Mouse (Mus musculus) kidney, adult 8-10 months (tissue): ENCODE measurements around the gene Naa80.

Source experiments
- DNase-seq, 2 experiments: peaks; one replicate each; pipeline ENCODE4 v3.0.0; 2022

The Naa80 gene

DNA sequence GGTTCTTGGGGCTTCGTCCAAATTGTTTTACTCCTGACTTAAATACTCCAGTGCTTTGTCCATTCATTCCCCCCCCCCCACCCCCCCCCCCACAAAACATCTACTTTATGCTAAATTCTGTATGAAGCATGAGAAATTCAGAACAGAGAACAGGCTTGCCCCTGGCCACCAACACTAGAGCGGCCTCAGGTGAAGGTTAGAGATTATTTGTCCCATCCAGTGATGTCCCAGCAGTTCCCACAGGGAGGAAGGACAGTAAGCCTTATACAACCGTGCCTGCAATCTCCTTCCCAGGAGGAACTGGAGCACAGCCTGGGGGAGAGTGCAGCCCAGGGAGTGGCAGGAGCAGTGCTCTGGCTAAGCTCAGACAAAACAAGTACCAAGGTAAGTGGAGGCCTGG lies at the start of gene Naa80:
Naa80 (plus strand) TSS at position 301 of the 400 bp plus-strand sequence.
- no peak for DNase-seq

DNA sequence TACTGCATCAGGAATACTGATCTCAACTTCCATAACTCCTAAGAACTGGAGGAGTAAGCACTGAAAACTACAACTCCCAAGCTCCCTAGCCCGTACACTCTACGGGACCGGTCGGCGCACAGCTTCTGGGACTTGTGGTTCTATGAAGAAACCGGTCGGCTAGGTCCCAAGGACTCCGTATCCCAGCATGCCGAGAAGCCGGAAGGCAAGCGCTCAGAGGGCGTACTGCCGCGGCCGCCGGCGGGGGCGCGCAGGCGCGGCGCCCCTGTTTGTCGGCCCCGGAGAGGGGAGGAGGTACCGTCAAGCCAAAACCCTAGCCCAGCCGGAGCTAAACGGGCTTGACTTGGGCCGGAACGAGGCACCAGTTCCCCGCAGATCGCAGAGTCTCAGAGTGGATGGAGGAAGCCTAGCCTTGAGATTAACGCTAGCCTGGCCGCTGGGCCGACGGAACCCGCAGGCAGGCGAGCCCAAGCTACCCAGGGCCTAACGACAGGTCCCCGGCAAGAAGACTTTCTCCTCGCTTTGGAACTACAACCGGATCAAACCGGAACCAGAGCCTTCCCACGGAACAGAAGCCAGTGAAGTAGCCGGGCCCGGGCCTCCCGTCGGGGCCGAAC lies 44.8 kb upstream of the Naa80 start, which contains the start of gene Tmem115:
Tmem115 (plus strand) TSS at position 155 of the 617 bp plus-strand sequence.
- peak; percentile 95 to 97 for DNase-seq

DNA sequence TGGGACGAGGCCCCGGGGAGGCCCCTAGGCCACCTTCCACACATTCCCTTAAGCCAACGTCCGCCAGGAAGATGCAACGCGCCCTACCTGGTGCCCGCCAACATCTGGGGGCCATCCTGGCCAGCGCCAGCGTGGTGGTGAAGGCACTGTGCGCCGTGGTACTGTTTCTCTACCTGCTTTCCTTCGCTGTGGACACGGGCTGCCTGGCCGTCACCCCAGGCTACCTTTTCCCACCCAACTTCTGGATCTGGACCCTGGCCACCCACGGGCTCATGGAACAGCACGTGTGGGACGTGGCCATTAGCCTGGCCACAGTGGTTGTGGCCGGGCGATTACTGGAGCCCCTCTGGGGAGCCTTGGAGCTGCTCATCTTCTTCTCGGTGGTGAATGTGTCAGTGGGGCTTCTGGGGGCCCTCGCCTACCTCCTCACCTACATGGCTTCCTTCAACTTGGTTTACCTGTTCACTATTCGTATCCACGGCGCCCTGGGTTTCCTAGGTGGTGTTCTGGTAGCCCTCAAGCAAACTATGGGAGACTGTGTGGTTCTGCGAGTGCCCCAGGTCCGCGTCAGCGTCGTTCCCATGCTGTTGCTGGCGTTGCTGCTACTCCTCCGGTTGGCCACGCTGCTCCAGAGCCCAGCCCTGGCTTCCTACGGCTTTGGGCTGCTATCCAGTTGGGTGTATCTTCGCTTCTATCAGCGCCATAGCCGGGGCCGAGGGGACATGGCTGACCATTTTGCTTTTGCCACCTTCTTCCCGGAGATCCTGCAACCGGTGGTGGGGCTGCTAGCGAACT lies 44.1 kb upstream of the Naa80 start:
- DNase-seq = no peak

GRCm38 (mm10) chr9:107538231-107538630 lies 40.5 kb upstream of the Naa80 start:
- no peak for DNase-seq

- no peak for DNase-seq
These were observed 40.0 kb upstream of the Naa80 start for GRCm38 (mm10) chr9:107538711-107539110.

DNA sequence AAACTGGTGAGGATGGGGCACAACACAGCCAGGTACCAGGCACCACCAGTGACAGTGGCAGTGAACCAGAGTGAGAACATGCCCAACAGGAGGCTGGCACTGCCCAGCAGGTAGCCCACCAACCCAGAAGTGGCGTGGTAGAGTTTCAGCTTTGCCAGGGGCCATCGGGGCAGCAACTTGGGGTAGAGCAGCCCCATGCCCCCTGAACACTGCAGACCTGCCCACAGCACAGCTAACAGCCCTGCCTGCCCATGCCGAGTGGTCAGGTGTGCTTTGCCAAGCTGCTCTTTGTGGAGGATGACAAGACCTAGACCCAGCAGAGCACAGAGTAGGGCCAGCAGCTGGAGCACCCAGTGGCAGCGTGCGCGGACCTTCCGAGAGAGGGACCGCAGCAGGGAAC lies 38.7 kb upstream of the Naa80 start:
- no peak for DNase-seq

- DNase-seq = no peak
These were observed 38.3 kb upstream of the Naa80 start for GRCm38 (mm10) chr9:107540420-107540819.

GRCm38 (mm10) chr9:107541005-107541404 lies 37.7 kb upstream of the Naa80 start:
- DNase-seq = no peak

- DNase-seq = peak; percentile 95
These were observed 37.0 kb upstream of the Naa80 start, which contains the start of the genes Cyb561d2 and Nprl2 for GRCm38 (mm10) chr9:107541474-107542351. Gene Cyb561d2 (minus strand): TSS chr9:107542193. Gene Nprl2 (plus strand): TSS chr9:107542226.

- DNase-seq = no peak
These were observed 36.4 kb upstream of the Naa80 start for GRCm38 (mm10) chr9:107542352-107542686.

- DNase-seq = no peak
These were observed 36.0 kb upstream of the Naa80 start for GRCm38 (mm10) chr9:107542721-107543120.

GRCm38 (mm10) chr9:107543299-107543698 lies 35.4 kb upstream of the Naa80 start:
- no peak for DNase-seq

GRCm38 (mm10) chr9:107544196-107544700 lies 34.4 kb upstream of the Naa80 start:
- DNase-seq = no peak

DNA sequence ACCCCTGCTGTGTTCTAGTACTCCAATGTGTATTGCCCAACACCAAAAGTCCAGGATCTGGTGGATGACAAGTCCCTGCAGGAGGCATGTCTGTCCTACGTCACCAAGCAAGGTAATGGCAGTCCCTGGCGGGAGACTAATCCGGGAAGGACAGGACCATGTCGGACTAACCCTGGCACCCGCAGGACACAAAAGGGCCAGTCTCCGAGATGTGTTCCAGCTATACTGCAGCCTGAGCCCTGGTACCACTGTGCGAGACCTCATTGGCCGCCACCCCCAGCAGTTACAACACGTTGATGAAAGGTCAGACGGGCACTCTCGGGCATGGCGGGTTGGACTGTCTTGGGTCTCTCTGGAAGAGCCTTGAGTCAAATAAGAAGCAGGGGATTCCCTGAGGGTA lies 34.0 kb upstream of the Naa80 start:
- no peak for DNase-seq

- no peak for DNase-seq
These were observed 33.5 kb upstream of the Naa80 start for GRCm38 (mm10) chr9:107545199-107545598.

- DNase-seq = peak; percentile 63 to 85
These were observed 33.1 kb upstream of the Naa80 start for GRCm38 (mm10) chr9:107545602-107546001.

DNA sequence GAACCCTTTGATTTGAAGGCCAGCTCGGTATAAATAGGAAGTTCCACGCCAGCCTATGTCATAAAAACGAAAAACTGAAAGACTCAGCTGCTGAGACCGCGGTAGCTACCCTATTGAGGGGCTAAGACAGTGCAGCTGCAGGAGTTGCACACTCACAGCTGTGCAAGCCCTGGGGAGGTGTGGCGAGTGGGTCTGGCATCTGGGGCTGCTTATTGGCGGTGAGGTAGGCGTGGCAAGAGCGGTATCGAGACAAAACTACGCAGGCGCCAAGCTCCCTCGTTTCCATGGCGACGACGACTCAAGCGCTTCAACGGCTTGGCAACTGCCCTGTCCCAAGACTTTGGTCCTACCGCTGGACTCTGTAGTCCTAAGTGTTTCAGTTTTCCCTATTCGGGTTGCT lies 31.7 kb upstream of the Naa80 start, which contains the start of gene Zmynd10:
Zmynd10 (plus strand) TSS at position 273 of the 400 bp plus-strand sequence.
- peak; percentile 97 for DNase-seq

GRCm38 (mm10) chr9:107547957-107548356 lies 30.7 kb upstream of the Naa80 start:
- DNase-seq = peak in 1 of 2 experiments; percentile 22

DNA sequence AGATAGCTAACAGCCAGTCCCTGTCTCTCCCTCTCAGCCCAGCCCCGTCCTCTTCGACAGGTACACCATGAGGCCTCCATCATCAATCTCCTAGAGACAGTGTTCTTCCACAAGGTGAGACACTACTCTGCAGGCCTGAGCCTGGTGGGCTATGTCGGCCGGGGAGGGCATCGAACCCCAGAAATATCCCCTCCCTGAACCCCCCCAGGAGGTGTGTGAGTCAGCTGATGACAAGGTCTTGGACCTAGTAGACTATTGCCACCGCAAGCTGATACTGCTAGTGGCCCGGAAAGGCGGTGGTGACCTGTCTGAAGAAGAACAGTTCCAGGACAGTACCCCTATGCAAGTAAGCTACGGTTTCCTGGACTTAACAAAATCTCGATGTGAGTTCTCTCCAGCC lies 29.9 kb upstream of the Naa80 start:
- no peak for DNase-seq

GRCm38 (mm10) chr9:107549297-107550074 lies 29.2 kb upstream of the Naa80 start:
- DNase-seq = no peak

- peak; percentile 89 to 93 for DNase-seq
These were observed 28.1 kb upstream of the Naa80 start for GRCm38 (mm10) chr9:107550491-107551116.
